Mouse (Mus musculus) inflammation-experienced regulatory T-cells (primary cell): ENCODE data around the gene Kcnab2. TPM values are rescaled to one million over a fixed set of nuclear protein-coding genes. Genes with fewer than 3 reads are reported as not detected.

Experiments used
- polyA plus RNA-seq, 2 experiments: library from polyadenylated mRNA; unstranded; fragments of 100-300 nt; shearing (Covaris generic); gene quantifications; one replicate each; pipeline ENCODE4 v1.2.1; 2017

Kcnab2 gene
- polyA plus RNA-seq: 100 to 1,000 TPM in 1 of 2 experiments, 10 to 100 TPM in 1; 96.1 to 134 TPM

DNA sequence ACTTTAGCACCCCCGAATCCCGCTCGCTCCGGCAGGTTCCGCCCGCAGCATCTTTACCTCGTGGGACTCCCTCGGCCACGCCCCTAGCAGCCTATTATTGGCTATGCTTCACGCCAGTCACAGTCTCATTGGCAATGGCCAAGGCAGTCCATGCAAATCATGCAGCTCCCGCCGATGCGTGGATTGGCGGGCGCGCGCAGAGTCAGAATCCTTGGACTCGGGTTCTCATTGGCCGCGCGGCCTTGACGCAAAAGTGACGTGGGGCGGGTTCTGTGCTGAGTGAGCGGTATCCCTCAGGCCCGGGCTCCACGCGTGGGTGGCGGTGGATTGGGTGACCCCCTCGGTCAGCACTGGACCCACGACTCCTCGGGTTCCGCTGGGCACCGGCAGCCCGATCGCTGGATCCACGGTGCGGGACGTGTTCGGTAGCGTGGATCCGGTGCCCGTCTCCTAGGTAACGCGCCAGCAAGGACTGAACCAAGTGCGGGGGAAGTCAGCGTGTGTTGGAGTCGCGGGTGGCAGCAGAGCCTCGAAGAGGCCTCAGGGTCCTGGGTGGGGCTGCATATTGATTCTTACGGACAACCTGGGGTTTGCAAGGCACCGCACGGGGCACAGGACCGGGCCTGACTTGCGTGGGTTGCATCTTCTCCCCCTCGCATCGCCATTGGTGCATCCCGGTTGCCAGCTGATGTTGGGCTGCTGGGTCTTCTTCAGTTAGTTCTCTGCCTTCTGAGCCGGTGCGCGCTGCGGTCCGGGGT, at the start of gene Kcnab2:
Kcnab2 (minus strand) TSS at position 406 of the 758 bp plus-strand sequence.

DNA sequence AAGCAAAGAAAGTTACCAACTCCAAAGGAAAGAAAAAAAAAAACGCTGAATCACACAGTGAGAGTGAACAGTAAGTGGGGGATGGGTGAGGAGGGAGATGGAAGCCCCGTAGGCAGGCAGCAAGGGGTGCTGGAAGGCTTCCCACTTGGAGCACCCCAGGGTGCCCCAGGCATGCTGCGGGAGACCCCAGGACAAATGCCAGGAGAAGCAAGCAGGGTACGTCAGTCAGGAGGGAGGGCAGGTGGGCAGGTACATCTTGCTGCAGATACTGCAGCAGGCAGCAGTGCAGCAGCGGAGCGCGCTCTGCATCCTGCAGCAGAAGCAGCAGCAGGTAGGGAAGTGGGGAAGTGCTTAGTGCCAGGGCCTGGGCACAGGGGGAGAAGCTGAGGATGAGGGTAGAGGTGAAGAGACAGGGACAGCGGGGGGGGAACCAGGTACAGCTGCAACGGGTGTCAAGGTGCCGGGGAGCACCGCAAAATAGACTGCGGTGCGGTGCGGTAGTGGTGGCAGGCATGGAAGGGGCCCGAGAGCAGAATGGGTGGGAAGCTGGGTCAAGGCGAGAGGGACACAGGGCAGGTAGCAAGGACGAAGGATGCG, 1.1 kb downstream of the Kcnab2 start, which contains the start of gene Nphp4:
Nphp4 (plus strand) TSS at position 280 of the 597 bp plus-strand sequence.

Other genes with a start within 250 kb of the Kcnab2 start
- 1 to 10 TPM in 1 of 2 experiments, under 1 TPM in 1; 0.48 to 1.6 TPM for gene Gpr153, start 203.6 kb downstream of the Kcnab2 start, polyA plus RNA-seq
- 1 to 10 TPM in 1 of 2 experiments, under 1 TPM in 1; 0.25 to 2.8 TPM for gene Hes3, start 186.2 kb downstream of the Kcnab2 start, polyA plus RNA-seq
- gene Icmt, start 180.6 kb downstream of the Kcnab2 start, polyA plus RNA-seq: 10 to 100 TPM; 22.3 to 26.2 TPM
- gene Rnf207, start 158.9 kb downstream of the Kcnab2 start, polyA plus RNA-seq: 1 to 10 TPM in 1 of 2 experiments, under 1 TPM in 1; 0.54 to 5.7 TPM
- 100 to 1,000 TPM; 369 to 432 TPM for gene Rpl22, start 152.1 kb downstream of the Kcnab2 start, polyA plus RNA-seq
- gene Chd5, start 139.2 kb downstream of the Kcnab2 start, polyA plus RNA-seq: under 1 TPM; 0.05 to 0.18 TPM
- 1 to 10 TPM; 1.2 to 1.3 TPM for gene Nphp4, start 1.2 kb downstream of the Kcnab2 start, polyA plus RNA-seq